Mouse (Mus musculus) liver, embryonic 12.5 days (tissue): ENCODE results near the gene Sh3pxd2b. TPM values are rescaled to one million over a fixed set of nuclear protein-coding genes. Genes with fewer than 3 reads are reported as not detected.

Experiments
- ATAC-seq: fragments of 200-750 bp; cut with Nextera tagmentation; 2 replicates; pipeline ENCODE4 v1.8.0; 2017; ENCODE audit warnings: moderate number of reproducible peaks, mild to moderate bottlenecking, moderate library complexity
- H3K27ac ChIP-seq: fragments of 300-500 bp; sonication (generic); 2 replicates; pipeline ENCODE4 v1.5.1; 2016; ENCODE audit warnings: mild to moderate bottlenecking
- H3K27me3 ChIP-seq: fragments of 300-500 bp; sonication (generic); replicated peaks from 2 replicates; pipeline ENCODE4 v1.6.1; 2016; ENCODE audit warnings: mild to moderate bottlenecking, moderate library complexity
- H3K36me3 ChIP-seq: fragments of 300-500 bp; sonication (generic); 2 replicates; pipeline ENCODE4 v1.6.1; 2016; ENCODE audit warnings: mild to moderate bottlenecking, moderate library complexity
- H3K4me1 ChIP-seq: fragments of 300-500 bp; sonication (generic); 2 replicates; pipeline ENCODE4 v1.6.1; 2016
- H3K4me2 ChIP-seq: fragments of 300-500 bp; sonication (generic); 2 replicates; pipeline ENCODE4 v1.6.1; 2016; ENCODE audit warnings: mild to moderate bottlenecking, moderate library complexity
- H3K4me3 ChIP-seq: fragments of 300-500 bp; sonication (generic); 2 replicates; pipeline ENCODE4 v1.5.1; 2016; ENCODE audit warnings: mild to moderate bottlenecking, moderate library complexity
- H3K9ac ChIP-seq: fragments of 300-500 bp; sonication (generic); 2 replicates; pipeline ENCODE4 v1.6.1; 2016; ENCODE audit warnings: mild to moderate bottlenecking, moderate library complexity
- H3K9me3 ChIP-seq: fragments of 300-500 bp; sonication (generic); replicated peaks from 2 replicates; pipeline ENCODE4 v1.6.1; 2016; ENCODE audit warnings: mild to moderate bottlenecking, moderate library complexity
- WGBS: fragments of 180-500 bp; shearing (Covaris S2); methylation state at CpG from one replicate; pipeline ENCODE4 v1.1.7; 2016; ENCODE audit not compliant: insufficient replicate concordance; 5-methylcytosine and 5-hydroxymethylcytosine counted together
- polyA plus RNA-seq: library from polyadenylated mRNA; unstranded; fragments of >200 nt; fragmentation: Nextera tagmentation; extraction: Ambion mirVana; gene quantifications from 2 replicates; pipeline ENCODE4 v1.2.1, GENCODE M21; 2016

Gene Sh3pxd2b
- polyA plus RNA-seq, 1 experiment from 2014 or later: 2.6 TPM

DNA sequence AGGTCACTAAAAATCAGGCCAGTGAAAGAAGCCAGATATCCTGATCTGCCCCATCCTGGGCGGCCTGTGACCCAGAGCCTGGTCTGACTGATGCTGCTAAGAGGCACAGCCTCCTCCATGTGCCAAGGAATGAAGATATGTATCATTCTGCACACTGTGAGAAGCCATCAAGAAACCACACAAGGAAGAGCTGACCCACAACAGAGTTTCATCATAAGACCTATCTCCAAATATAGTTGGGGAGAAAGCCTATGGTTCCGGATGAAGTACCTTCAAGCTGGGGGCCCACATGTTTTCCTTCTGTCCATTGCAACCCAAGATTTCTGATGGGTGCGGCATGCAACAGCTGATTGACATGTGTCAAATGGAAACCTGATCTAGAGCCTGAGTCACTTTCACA is 31.6 kb upstream of the Sh3pxd2b start:
- 62% methylated on average over 3 of the region's 3 CpGs for WGBS

DNA sequence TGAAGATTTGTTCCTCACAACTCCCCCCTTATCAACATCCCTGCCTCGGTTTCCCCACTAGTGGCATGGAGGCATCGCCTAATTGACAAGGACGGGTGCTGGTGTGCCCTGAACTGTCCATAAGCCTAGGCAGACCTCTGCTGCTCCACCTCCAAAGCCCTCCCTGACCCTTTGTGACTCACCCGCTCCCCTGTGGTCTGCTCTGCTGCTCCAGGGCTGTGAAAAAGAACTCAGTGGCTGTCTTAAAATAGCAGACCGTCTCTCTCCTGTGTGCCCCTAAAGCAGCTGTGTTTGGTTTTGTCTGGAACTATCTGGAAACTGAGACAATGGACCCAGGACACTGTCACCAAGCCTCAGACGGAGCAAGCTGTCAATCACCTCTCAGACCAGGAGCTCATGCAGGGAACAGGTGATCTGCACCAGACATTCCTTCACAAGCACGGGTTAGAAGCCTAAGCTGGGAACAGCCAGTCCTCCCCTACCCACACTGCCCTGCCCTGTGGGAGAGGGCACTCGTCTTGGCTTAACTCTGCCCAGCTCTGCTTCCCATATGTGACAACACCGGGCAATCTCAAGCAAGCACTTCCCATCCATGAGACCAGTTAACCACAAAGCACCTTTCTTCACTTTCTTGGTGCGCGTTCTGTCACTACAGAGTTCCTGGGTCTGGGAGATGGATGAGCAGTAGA is 27.0 kb upstream of the Sh3pxd2b start:
- H3K9ac ChIP-seq: 0 out of 2 replicates have a peak overlapping the region, but pooled peaks have one; percentile 40
- no peaks in the 10 kb centered on the region for H3K9me3 ChIP-seq
- 61% methylated on average over 11 of the region's 11 CpGs for WGBS
- peak overlapping the region; percentile 8; the same call in 1 of the 2 replicates for H3K4me2 ChIP-seq
- ATAC-seq: peak; percentile 30; the same call in 1 of the 2 replicates
- peaks cover 10% of the 10 kb centered on the region for H3K4me1 ChIP-seq
- peaks cover 42% of the 10 kb centered on the region for H3K27me3 ChIP-seq
- H3K36me3 ChIP-seq: no peaks in the 10 kb centered on the region
- no peak overlapping the region for H3K4me3 ChIP-seq
- peak overlapping the region; percentile 33; the same call in 1 of the 2 replicates for H3K27ac ChIP-seq

More for the DNA sequence above, 31.6 kb upstream of the Sh3pxd2b start:
- no peak for ATAC-seq
- no peaks in the 10 kb centered on the region for H3K36me3 ChIP-seq
- H3K4me3 ChIP-seq: no peak overlapping the region
- peaks cover 54% of the 10 kb centered on the region for H3K27me3 ChIP-seq
- no peak overlapping the region for H3K4me2 ChIP-seq
- H3K27ac ChIP-seq: no peak overlapping the region
- H3K4me1 ChIP-seq: peaks cover 5% of the 10 kb centered on the region
- H3K9ac ChIP-seq: no peak overlapping the region
- no peaks in the 10 kb centered on the region for H3K9me3 ChIP-seq

DNA sequence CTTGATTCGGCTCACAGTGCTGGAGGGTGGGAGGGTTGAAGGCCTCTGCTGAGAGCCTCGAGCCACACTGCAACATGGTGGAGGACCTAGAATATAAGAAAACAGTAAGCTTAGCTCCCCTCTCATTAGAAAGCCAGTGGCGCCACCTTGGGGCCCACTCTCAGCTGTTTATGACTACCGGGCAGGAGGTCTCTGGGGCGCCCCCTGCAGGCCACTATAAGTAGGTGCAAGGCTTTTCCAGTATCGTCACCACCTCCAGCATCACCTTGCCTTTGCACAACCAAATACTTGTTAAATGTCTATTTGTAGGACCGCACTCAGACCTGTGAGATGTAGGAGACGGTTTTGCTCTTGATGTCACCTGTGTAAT is 26.4 kb upstream of the Sh3pxd2b start:
- H3K9me3 ChIP-seq: no peaks in the 10 kb centered on the region
- no peak overlapping the region for H3K27ac ChIP-seq
- H3K4me1 ChIP-seq: peaks cover 10% of the 10 kb centered on the region
- H3K36me3 ChIP-seq: no peaks in the 10 kb centered on the region
- no peak overlapping the region for H3K9ac ChIP-seq
- ATAC-seq: peak; percentile 77
- 24% methylated on average over 8 of the region's 8 CpGs for WGBS
- peak overlapping the region; percentile 8; the same call in 1 of the 2 replicates for H3K4me2 ChIP-seq
- no peak overlapping the region for H3K4me3 ChIP-seq
- peaks cover 36% of the 10 kb centered on the region for H3K27me3 ChIP-seq

DNA sequence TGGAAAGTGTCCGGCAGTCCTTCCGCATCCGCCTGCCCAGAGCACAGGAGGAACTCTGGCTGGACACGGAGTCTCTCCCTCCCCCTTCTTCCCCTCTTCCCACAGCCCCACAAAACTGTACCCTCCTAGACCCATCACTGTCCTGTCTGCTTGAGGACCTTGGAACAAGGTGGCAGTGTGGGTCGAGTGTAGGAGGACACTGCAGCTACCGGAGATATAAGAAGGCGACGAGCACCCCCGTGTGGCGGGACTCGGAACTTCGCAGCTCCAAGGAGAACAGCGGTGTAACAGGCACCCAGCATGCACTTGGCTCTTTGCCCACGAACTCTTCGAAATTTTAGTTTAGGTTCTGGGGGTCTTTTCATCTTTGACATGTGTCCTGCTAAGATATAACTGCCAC is 23.0 kb upstream of the Sh3pxd2b start:
- no peak overlapping the region for H3K27ac ChIP-seq
- H3K9me3 ChIP-seq: no peaks in the 10 kb centered on the region
- H3K4me2 ChIP-seq: peak overlapping the region; percentile 53
- 0 out of 2 replicates have a peak overlapping the region, but pooled peaks have one; percentile 45 for H3K9ac ChIP-seq
- H3K4me3 ChIP-seq: peak overlapping the region; percentile 18; the same call in 1 of the 2 replicates
- no peaks in the 10 kb centered on the region for H3K36me3 ChIP-seq
- ATAC-seq: peak; percentile 77
- H3K4me1 ChIP-seq: peaks cover 10% of the 10 kb centered on the region
- peaks cover 47% of the 10 kb centered on the region for H3K27me3 ChIP-seq
- 11% methylated on average over 15 of the region's 15 CpGs for WGBS

DNA sequence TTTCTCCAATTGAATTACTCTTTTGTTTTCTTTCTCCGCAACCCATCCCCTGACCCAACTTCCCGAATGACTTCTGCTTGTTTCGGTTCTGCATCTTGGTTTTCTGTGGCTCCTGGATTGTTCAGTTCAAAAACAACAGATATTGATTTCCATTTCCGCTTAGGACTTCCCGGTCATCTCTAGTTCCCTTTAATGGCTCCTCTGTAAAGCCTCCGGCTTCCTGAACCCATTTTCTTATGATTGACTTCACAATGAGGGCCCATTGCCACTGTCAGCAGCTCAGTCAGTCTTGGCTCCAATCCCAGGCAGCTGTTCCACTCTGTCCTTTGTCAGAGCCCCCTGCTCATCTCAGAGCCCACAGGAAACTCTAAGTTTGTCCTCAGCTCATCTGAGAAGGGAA is 16.5 kb upstream of the Sh3pxd2b start:
- peaks cover 4% of the 10 kb centered on the region; the same call in 1 of the 2 replicates for H3K4me1 ChIP-seq
- H3K36me3 ChIP-seq: no peaks in the 10 kb centered on the region
- H3K9ac ChIP-seq: no peak overlapping the region
- WGBS: 41% methylated on average over 6 of the region's 6 CpGs
- no peak for ATAC-seq
- no peak overlapping the region for H3K4me3 ChIP-seq
- peaks cover 3% of the 10 kb centered on the region; the same call in 1 of the 2 replicates for H3K9me3 ChIP-seq
- peaks cover 23% of the 10 kb centered on the region for H3K27me3 ChIP-seq
- H3K27ac ChIP-seq: no peak overlapping the region
- H3K4me2 ChIP-seq: no peak overlapping the region

DNA sequence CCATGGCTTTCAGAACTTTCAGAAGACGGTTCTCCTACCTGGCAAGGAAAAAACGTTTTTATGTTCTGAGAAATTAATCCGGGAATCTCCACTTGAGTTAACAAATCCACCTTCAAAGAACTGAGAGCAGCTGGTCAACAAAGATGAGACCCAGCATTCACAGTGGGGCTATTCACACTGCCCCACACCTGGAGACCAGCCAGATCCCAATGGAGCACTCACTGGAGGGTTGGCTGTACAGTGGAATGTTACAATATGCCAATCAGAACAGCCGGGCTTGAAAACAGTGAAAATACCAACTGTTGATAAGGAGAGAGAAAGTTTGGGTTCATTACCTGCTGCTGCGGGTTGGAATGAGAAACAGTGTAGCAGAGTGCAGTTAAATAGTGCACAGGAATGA is 15.8 kb upstream of the Sh3pxd2b start:
- peaks cover 3% of the 10 kb centered on the region; the same call in 1 of the 2 replicates for H3K9me3 ChIP-seq
- peaks cover 4% of the 10 kb centered on the region; the same call in 1 of the 2 replicates for H3K4me1 ChIP-seq
- WGBS: 52% methylated on average over 5 of the region's 5 CpGs
- no peak overlapping the region for H3K4me3 ChIP-seq
- H3K9ac ChIP-seq: no peak overlapping the region
- ATAC-seq: no peak
- no peaks in the 10 kb centered on the region for H3K36me3 ChIP-seq
- H3K4me2 ChIP-seq: no peak overlapping the region
- H3K27ac ChIP-seq: no peak overlapping the region
- peaks cover 18% of the 10 kb centered on the region for H3K27me3 ChIP-seq

DNA sequence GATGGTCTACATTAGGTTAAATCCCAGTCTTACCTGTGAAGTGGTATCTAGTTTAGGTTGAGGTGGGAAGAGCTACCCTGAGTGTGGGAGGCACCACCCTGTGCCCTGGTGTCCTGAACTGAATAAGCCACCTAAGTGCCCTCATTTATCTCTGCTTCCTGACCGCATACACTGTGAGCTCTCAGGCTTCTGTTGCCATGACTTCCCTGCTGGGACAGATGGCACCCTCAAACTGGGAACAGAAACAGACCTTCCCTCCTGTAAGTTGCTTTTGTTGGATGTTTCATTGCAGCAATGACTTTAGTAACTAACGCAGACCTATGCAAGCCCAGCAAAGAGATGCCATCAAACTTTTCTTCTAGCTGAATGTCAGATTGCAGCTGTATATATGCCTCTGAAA is 14.4 kb upstream of the Sh3pxd2b start:
- peaks cover 4% of the 10 kb centered on the region; the same call in 1 of the 2 replicates for H3K4me1 ChIP-seq
- peaks cover 5% of the 10 kb centered on the region for H3K27me3 ChIP-seq
- no peak overlapping the region for H3K4me2 ChIP-seq
- no peak overlapping the region for H3K4me3 ChIP-seq
- no peak overlapping the region for H3K9ac ChIP-seq
- no peak overlapping the region for H3K27ac ChIP-seq
- no peaks in the 10 kb centered on the region for H3K36me3 ChIP-seq
- 58% methylated on average over 2 of the region's 2 CpGs for WGBS
- peaks cover 3% of the 10 kb centered on the region; the same call in 1 of the 2 replicates for H3K9me3 ChIP-seq
- no peak for ATAC-seq

DNA sequence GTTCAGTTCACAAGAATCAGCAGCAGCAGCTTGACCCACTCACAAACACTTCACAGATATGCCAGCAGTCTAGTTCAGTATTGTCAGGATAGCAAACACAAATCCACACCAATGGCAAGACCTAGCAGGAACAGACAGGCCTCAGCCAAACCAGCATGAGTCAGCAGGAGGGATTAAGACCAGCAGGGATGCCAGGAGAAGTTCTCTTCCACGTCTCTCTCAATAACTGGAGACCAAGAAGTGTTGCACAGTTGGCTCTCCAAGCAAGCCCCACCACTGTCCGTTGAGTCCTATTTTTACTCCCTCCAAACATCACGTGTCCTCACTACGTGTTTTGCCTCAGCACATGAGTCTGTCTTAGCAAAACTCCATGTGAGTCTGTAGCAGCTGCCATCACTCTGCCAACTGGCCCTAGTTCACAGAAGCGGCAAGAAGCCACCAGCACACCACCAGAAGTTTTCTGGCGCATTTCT is 11.1 kb upstream of the Sh3pxd2b start:
- H3K4me2 ChIP-seq: no peak overlapping the region
- H3K4me3 ChIP-seq: no peak overlapping the region
- H3K36me3 ChIP-seq: no peaks in the 10 kb centered on the region
- no peaks in the 10 kb centered on the region for H3K4me1 ChIP-seq
- ATAC-seq: no peak
- no peak overlapping the region for H3K9ac ChIP-seq
- 78% methylated on average over 6 of the region's 6 CpGs for WGBS
- peaks cover 24% of the 10 kb centered on the region; the same call in 1 of the 2 replicates for H3K27me3 ChIP-seq
- peaks cover 3% of the 10 kb centered on the region; the same call in 1 of the 2 replicates for H3K9me3 ChIP-seq
- H3K27ac ChIP-seq: no peak overlapping the region

DNA sequence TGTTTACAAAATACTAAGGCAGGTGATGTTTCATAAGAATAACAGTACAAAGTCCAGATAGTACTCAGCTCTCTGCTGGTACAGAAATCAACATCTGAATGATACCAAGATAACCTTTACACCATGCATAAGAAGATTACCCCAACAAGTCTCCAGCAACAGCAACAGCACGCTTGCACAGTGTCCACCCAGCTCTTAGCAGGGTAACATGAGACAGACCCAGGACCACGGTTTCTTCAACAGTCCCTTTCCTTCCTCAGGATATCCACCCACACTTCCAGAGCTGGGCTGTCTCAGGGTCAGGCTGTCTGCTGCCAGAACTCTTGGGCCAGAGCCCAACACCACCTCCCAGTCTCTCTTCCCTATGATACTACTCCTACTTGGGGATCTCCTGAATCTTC is 8.5 kb upstream of the Sh3pxd2b start:
- no peaks in the 10 kb centered on the region for H3K36me3 ChIP-seq
- H3K4me2 ChIP-seq: no peak overlapping the region
- 0 out of 2 replicates have a peak overlapping the region, but pooled peaks have one; percentile 6 for H3K9ac ChIP-seq
- H3K4me3 ChIP-seq: no peak overlapping the region
- WGBS: 34% methylated on average over 2 of the region's 2 CpGs
- no peak overlapping the region for H3K27ac ChIP-seq
- peaks cover 1% of the 10 kb centered on the region; the same call in 1 of the 2 replicates for H3K9me3 ChIP-seq
- H3K27me3 ChIP-seq: peaks cover 38% of the 10 kb centered on the region
- peaks cover 7% of the 10 kb centered on the region for H3K4me1 ChIP-seq
- ATAC-seq: no peak

DNA sequence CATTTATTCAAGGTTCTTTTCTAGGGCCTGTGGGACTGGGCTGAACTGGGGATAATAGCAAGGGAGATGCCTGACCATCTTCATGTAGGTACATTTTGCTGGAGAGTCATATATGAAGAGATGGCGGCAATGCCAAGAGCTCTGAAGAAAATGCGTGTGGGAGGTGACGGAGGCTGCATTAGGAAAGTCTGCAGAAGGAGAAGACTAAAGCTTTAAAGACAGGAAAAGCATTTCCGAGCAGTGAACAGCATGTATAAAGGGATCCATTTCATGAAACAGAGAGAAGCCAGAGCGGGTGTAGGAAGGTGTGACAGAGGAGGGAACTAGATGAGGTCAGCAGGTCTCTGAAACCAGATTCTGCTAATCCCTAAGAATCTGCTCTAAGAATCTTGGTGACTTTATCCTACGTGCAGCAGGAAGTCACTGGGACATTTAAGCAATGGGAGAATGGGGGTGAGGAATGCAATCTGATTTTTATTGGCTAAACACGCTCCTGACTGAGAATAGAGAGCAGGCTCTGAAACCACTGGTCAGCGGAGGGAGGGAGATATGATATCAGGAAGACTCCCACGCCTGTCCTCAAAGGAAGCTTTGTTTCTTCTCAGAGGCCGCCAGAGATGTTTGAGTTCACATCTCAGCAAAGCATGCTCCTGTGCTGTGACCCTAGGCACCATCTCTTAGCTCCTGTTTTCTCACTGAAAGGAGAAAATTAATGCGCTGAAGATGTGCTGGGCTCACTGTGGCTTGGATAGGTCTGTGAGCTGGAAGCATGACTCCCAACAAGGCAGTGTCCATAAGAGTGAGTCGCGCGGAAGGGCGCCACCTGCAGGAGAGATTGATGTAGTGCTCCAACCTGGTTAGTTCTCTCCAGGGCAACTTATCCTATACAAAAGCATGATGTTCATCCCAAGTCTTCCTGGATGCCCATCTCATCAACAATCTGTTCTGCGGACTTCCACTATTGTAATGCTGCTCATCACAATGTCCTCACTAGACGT is 6.8 kb upstream of the Sh3pxd2b start:
- Histone ChIP-seq H3K27ac (no peak overlapping the region), H3K36me3 (no peaks in the 10 kb centered on the region), H3K9ac (no peak overlapping the region), H3K4me2 (no peak overlapping the region), H3K9me3 (no peaks in the 10 kb centered on the region), H3K27me3 (peaks cover 54% of the 10 kb centered on the region), H3K4me1 (peaks cover 7% of the 10 kb centered on the region), H3K4me3 (no peak overlapping the region)
- WGBS: 30% methylated on average over 17 of the region's 17 CpGs
- ATAC-seq: no peak

DNA sequence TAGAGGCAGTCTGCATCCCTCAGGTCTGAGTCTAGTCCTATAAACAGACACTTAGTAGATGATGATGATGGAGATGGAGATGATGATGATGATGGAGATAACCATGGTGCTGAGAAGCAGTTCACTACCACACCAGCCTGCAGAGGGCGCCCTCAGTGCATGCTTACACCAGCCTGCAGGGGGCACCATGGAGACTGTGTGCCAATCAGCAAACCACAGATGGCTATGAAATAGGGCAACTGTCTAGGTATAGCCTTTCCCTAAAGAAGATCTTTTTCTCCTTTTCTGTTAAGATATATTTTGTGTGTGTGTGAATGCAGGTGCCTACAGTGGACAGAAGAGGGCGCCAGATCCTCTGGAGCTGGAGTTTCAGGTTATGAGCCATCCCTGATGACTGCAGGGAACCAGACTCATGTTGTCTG is 4.8 kb upstream of the Sh3pxd2b start:
- peaks cover 74% of the 10 kb centered on the region for H3K27me3 ChIP-seq
- H3K4me2 ChIP-seq: no peak overlapping the region
- H3K4me1 ChIP-seq: peaks cover 16% of the 10 kb centered on the region
- no peak for ATAC-seq
- H3K9me3 ChIP-seq: no peaks in the 10 kb centered on the region
- H3K27ac ChIP-seq: no peak overlapping the region
- H3K9ac ChIP-seq: no peak overlapping the region
- no peak overlapping the region for H3K4me3 ChIP-seq
- H3K36me3 ChIP-seq: no peaks in the 10 kb centered on the region
- 8% methylated on average over 2 of the region's 2 CpGs for whole genome bisulfite sequencing
